Mouse (Mus musculus): Measurements from ENCODE around the gene Gm39566. TPM values are rescaled to one million over a fixed set of nuclear protein-coding genes. Genes with fewer than 3 reads are reported as not detected.

Gm39566 gene
- polyA plus RNA-seq (2015; fragmentation: Illumina TruSeq; extraction: RNeasy Lipid Tissue Mini Kit (QIAGEN cat#74804); ENCODE audit: insufficient read depth, low replicate concordance), result not detected

GRCm38 (mm10) chr11:69815155-69815554 lies at the start of gene Gm39566:
Gene Gm39566, minus strand, starts transcription at chr11:69815298.

GRCm38 (mm10) chr11:69858113-69858998 lies 43.3 kb upstream of the Gm39566 start, which contains the start of gene Tnk1:
Gene Tnk1, minus strand, starts transcription at chr11:69858730.

GRCm38 (mm10) chr11:69846198-69846680 lies 31.1 kb upstream of the Gm39566 start, which contains the start of gene Plscr3:
Gene Plscr3, plus strand, starts transcription at chr11:69846376.

GRCm38 (mm10) chr11:69837952-69838713 lies 23.0 kb upstream of the Gm39566 start, which contains the start of gene Tmem256:
Gene Tmem256, plus strand, starts transcription at chr11:69838514.

GRCm38 (mm10) chr11:69837604-69837951 lies 22.5 kb upstream of the Gm39566 start, which contains the start of gene Nlgn2:
Gene Nlgn2, minus strand, starts transcription at chr11:69837784.

GRCm38 (mm10) chr11:69822080-69822479 lies 7.0 kb upstream of the Gm39566 start, which contains the start of gene Spem1:
Gene Spem1, minus strand, starts transcription at chr11:69822180.

GRCm38 (mm10) chr11:69818365-69818764 lies 3.3 kb upstream of the Gm39566 start, which contains the start of gene Spem2:
Gene Spem2, minus strand, starts transcription at chr11:69818465.

GRCm38 (mm10) chr11:69804972-69805909 lies 9.9 kb downstream of the Gm39566 start, which contains the start of gene Tmem102:
Gene Tmem102, minus strand, starts transcription at chr11:69805624.

GRCm38 (mm10) chr11:69801379-69801977 lies 13.6 kb downstream of the Gm39566 start, which contains the start of gene Fgf11:
Gene Fgf11, minus strand, starts transcription at chr11:69801857.

GRCm38 (mm10) chr11:69795168-69795982 lies 19.7 kb downstream of the Gm39566 start, which contains the start of gene Chrnb1:
Gene Chrnb1, minus strand, starts transcription at chr11:69795943.

GRCm38 (mm10) chr11:69765221-69766125 lies 49.6 kb downstream of the Gm39566 start, which contains the start of gene Zbtb4:
Gene Zbtb4, plus strand, starts transcription at chr11:69765912.

GRCm38 (mm10) chr11:69761868-69762267 lies 53.2 kb downstream of the Gm39566 start, which contains the start of gene Slc35g3:
Gene Slc35g3, minus strand, starts transcription at chr11:69761968.

Other genes starting within 250 kb of the Gm39566 start
- 7.7 TPM for gene Wrap53, start 235.0 kb downstream of the Gm39566 start, polyA plus RNA-seq (2015; fragmentation: Illumina TruSeq; extraction: RNeasy Lipid Tissue Mini Kit (QIAGEN cat#74804); ENCODE audit: insufficient read depth, low replicate concordance)
- gene Trp53, start 234.9 kb downstream of the Gm39566 start, polyA plus RNA-seq (2015; fragmentation: Illumina TruSeq; extraction: RNeasy Lipid Tissue Mini Kit (QIAGEN cat#74804); ENCODE audit: insufficient read depth, low replicate concordance), result 99.7 TPM
- 15.0 TPM for gene Atp1b2, start 209.4 kb downstream of the Gm39566 start, polyA plus RNA-seq (2015; fragmentation: Illumina TruSeq; extraction: RNeasy Lipid Tissue Mini Kit (QIAGEN cat#74804); ENCODE audit: insufficient read depth, low replicate concordance)
- not detected for gene Shbg, start 197.4 kb downstream of the Gm39566 start, polyA plus RNA-seq (2015; fragmentation: Illumina TruSeq; extraction: RNeasy Lipid Tissue Mini Kit (QIAGEN cat#74804); ENCODE audit: insufficient read depth, low replicate concordance)
- gene Sat2, start 193.3 kb downstream of the Gm39566 start, polyA plus RNA-seq (2015; fragmentation: Illumina TruSeq; extraction: RNeasy Lipid Tissue Mini Kit (QIAGEN cat#74804); ENCODE audit: insufficient read depth, low replicate concordance), result 3.1 TPM
- gene Fxr2, start 182.3 kb downstream of the Gm39566 start, polyA plus RNA-seq (2015; fragmentation: Illumina TruSeq; extraction: RNeasy Lipid Tissue Mini Kit (QIAGEN cat#74804); ENCODE audit: insufficient read depth, low replicate concordance), result 49.8 TPM
- gene Sox15, start 160.0 kb downstream of the Gm39566 start, polyA plus RNA-seq (2015; fragmentation: Illumina TruSeq; extraction: RNeasy Lipid Tissue Mini Kit (QIAGEN cat#74804); ENCODE audit: insufficient read depth, low replicate concordance), result not detected
- gene Mpdu1, start 152.7 kb downstream of the Gm39566 start, polyA plus RNA-seq (2015; fragmentation: Illumina TruSeq; extraction: RNeasy Lipid Tissue Mini Kit (QIAGEN cat#74804); ENCODE audit: insufficient read depth, low replicate concordance), result 58.3 TPM
- 75.0 TPM for gene Cd68, start 149.1 kb downstream of the Gm39566 start, polyA plus RNA-seq (2015; fragmentation: Illumina TruSeq; extraction: RNeasy Lipid Tissue Mini Kit (QIAGEN cat#74804); ENCODE audit: insufficient read depth, low replicate concordance)
- 820 TPM for gene Eif4a1, start 142.9 kb downstream of the Gm39566 start, polyA plus RNA-seq (2015; fragmentation: Illumina TruSeq; extraction: RNeasy Lipid Tissue Mini Kit (QIAGEN cat#74804); ENCODE audit: insufficient read depth, low replicate concordance)
- 194 TPM for gene Senp3, start 133.2 kb downstream of the Gm39566 start, polyA plus RNA-seq (2015; fragmentation: Illumina TruSeq; extraction: RNeasy Lipid Tissue Mini Kit (QIAGEN cat#74804); ENCODE audit: insufficient read depth, low replicate concordance)
- gene Tnfsf13, start 129.5 kb downstream of the Gm39566 start, polyA plus RNA-seq (2015; fragmentation: Illumina TruSeq; extraction: RNeasy Lipid Tissue Mini Kit (QIAGEN cat#74804); ENCODE audit: insufficient read depth, low replicate concordance), result 17.3 TPM
- gene Tnfsf12, start 119.4 kb downstream of the Gm39566 start, polyA plus RNA-seq (2015; fragmentation: Illumina TruSeq; extraction: RNeasy Lipid Tissue Mini Kit (QIAGEN cat#74804); ENCODE audit: insufficient read depth, low replicate concordance), result 12.0 TPM
- gene Tnfsfm13, start 119.2 kb downstream of the Gm39566 start, polyA plus RNA-seq (2015; fragmentation: Illumina TruSeq; extraction: RNeasy Lipid Tissue Mini Kit (QIAGEN cat#74804); ENCODE audit: insufficient read depth, low replicate concordance), result 7.2 TPM
- gene Polr2a, start 56.7 kb downstream of the Gm39566 start, polyA plus RNA-seq (2015; fragmentation: Illumina TruSeq; extraction: RNeasy Lipid Tissue Mini Kit (QIAGEN cat#74804); ENCODE audit: insufficient read depth, low replicate concordance), result 121 TPM
- not detected for gene Slc35g3, start 53.3 kb downstream of the Gm39566 start, polyA plus RNA-seq (2015; fragmentation: Illumina TruSeq; extraction: RNeasy Lipid Tissue Mini Kit (QIAGEN cat#74804); ENCODE audit: insufficient read depth, low replicate concordance)
- gene Zbtb4, start 49.4 kb downstream of the Gm39566 start, polyA plus RNA-seq (2015; fragmentation: Illumina TruSeq; extraction: RNeasy Lipid Tissue Mini Kit (QIAGEN cat#74804); ENCODE audit: insufficient read depth, low replicate concordance), result 27.8 TPM
- 10.8 TPM for gene Chrnb1, start 19.4 kb downstream of the Gm39566 start, polyA plus RNA-seq (2015; fragmentation: Illumina TruSeq; extraction: RNeasy Lipid Tissue Mini Kit (QIAGEN cat#74804); ENCODE audit: insufficient read depth, low replicate concordance)
- gene Fgf11, start 13.4 kb downstream of the Gm39566 start, polyA plus RNA-seq (2015; fragmentation: Illumina TruSeq; extraction: RNeasy Lipid Tissue Mini Kit (QIAGEN cat#74804); ENCODE audit: insufficient read depth, low replicate concordance), result 2.2 TPM
- gene Tmem102, start 9.7 kb downstream of the Gm39566 start, polyA plus RNA-seq (2015; fragmentation: Illumina TruSeq; extraction: RNeasy Lipid Tissue Mini Kit (QIAGEN cat#74804); ENCODE audit: insufficient read depth, low replicate concordance), result not detected
- gene Spem2, start 3.2 kb upstream of the Gm39566 start, polyA plus RNA-seq (2015; fragmentation: Illumina TruSeq; extraction: RNeasy Lipid Tissue Mini Kit (QIAGEN cat#74804); ENCODE audit: insufficient read depth, low replicate concordance), result not detected
- not detected for gene Spem1, start 6.9 kb upstream of the Gm39566 start, polyA plus RNA-seq (2015; fragmentation: Illumina TruSeq; extraction: RNeasy Lipid Tissue Mini Kit (QIAGEN cat#74804); ENCODE audit: insufficient read depth, low replicate concordance)
- 4.4 TPM for gene Nlgn2, start 22.5 kb upstream of the Gm39566 start, polyA plus RNA-seq (2015; fragmentation: Illumina TruSeq; extraction: RNeasy Lipid Tissue Mini Kit (QIAGEN cat#74804); ENCODE audit: insufficient read depth, low replicate concordance)
- 87.3 TPM for gene Tmem256, start 23.2 kb upstream of the Gm39566 start, polyA plus RNA-seq (2015; fragmentation: Illumina TruSeq; extraction: RNeasy Lipid Tissue Mini Kit (QIAGEN cat#74804); ENCODE audit: insufficient read depth, low replicate concordance)
- gene Plscr3, start 31.1 kb upstream of the Gm39566 start, polyA plus RNA-seq (2015; fragmentation: Illumina TruSeq; extraction: RNeasy Lipid Tissue Mini Kit (QIAGEN cat#74804); ENCODE audit: insufficient read depth, low replicate concordance), result 11.9 TPM
- 0.26 TPM for gene Tnk1, start 43.4 kb upstream of the Gm39566 start, polyA plus RNA-seq (2015; fragmentation: Illumina TruSeq; extraction: RNeasy Lipid Tissue Mini Kit (QIAGEN cat#74804); ENCODE audit: insufficient read depth, low replicate concordance)
- not detected for gene Tmem95, start 62.7 kb upstream of the Gm39566 start, polyA plus RNA-seq (2015; fragmentation: Illumina TruSeq; extraction: RNeasy Lipid Tissue Mini Kit (QIAGEN cat#74804); ENCODE audit: insufficient read depth, low replicate concordance)
- 4.5 TPM for gene Kctd11, start 66.1 kb upstream of the Gm39566 start, polyA plus RNA-seq (2015; fragmentation: Illumina TruSeq; extraction: RNeasy Lipid Tissue Mini Kit (QIAGEN cat#74804); ENCODE audit: insufficient read depth, low replicate concordance)
- gene Acap1, start 80.2 kb upstream of the Gm39566 start, polyA plus RNA-seq (2015; fragmentation: Illumina TruSeq; extraction: RNeasy Lipid Tissue Mini Kit (QIAGEN cat#74804); ENCODE audit: insufficient read depth, low replicate concordance), result 190 TPM
- gene 2810408A11Rik, start 85.7 kb upstream of the Gm39566 start, polyA plus RNA-seq (2015; fragmentation: Illumina TruSeq; extraction: RNeasy Lipid Tissue Mini Kit (QIAGEN cat#74804); ENCODE audit: insufficient read depth, low replicate concordance), result 3.1 TPM
- 19.6 TPM for gene Neurl4, start 85.8 kb upstream of the Gm39566 start, polyA plus RNA-seq (2015; fragmentation: Illumina TruSeq; extraction: RNeasy Lipid Tissue Mini Kit (QIAGEN cat#74804); ENCODE audit: insufficient read depth, low replicate concordance)
- 80.2 TPM for gene Gps2, start 98.6 kb upstream of the Gm39566 start, polyA plus RNA-seq (2015; fragmentation: Illumina TruSeq; extraction: RNeasy Lipid Tissue Mini Kit (QIAGEN cat#74804); ENCODE audit: insufficient read depth, low replicate concordance)
- gene Eif5a, start 106.7 kb upstream of the Gm39566 start, polyA plus RNA-seq (2015; fragmentation: Illumina TruSeq; extraction: RNeasy Lipid Tissue Mini Kit (QIAGEN cat#74804); ENCODE audit: insufficient read depth, low replicate concordance), result 389 TPM
- 0.41 TPM for gene Ybx2, start 120.5 kb upstream of the Gm39566 start, polyA plus RNA-seq (2015; fragmentation: Illumina TruSeq; extraction: RNeasy Lipid Tissue Mini Kit (QIAGEN cat#74804); ENCODE audit: insufficient read depth, low replicate concordance)
- gene Slc2a4, start 132.9 kb upstream of the Gm39566 start, polyA plus RNA-seq (2015; fragmentation: Illumina TruSeq; extraction: RNeasy Lipid Tissue Mini Kit (QIAGEN cat#74804); ENCODE audit: insufficient read depth, low replicate concordance), result 1.2 TPM
- gene Cldn7, start 149.5 kb upstream of the Gm39566 start, polyA plus RNA-seq (2015; fragmentation: Illumina TruSeq; extraction: RNeasy Lipid Tissue Mini Kit (QIAGEN cat#74804); ENCODE audit: insufficient read depth, low replicate concordance), result 0.72 TPM
- 106 TPM for gene Ctdnep1, start 165.9 kb upstream of the Gm39566 start, polyA plus RNA-seq (2015; fragmentation: Illumina TruSeq; extraction: RNeasy Lipid Tissue Mini Kit (QIAGEN cat#74804); ENCODE audit: insufficient read depth, low replicate concordance)
- 46.5 TPM for gene Elp5, start 167.2 kb upstream of the Gm39566 start, polyA plus RNA-seq (2015; fragmentation: Illumina TruSeq; extraction: RNeasy Lipid Tissue Mini Kit (QIAGEN cat#74804); ENCODE audit: insufficient read depth, low replicate concordance)
- gene Gabarap, start 175.8 kb upstream of the Gm39566 start, polyA plus RNA-seq (2015; fragmentation: Illumina TruSeq; extraction: RNeasy Lipid Tissue Mini Kit (QIAGEN cat#74804); ENCODE audit: insufficient read depth, low replicate concordance), result 492 TPM
- gene Phf23, start 180.5 kb upstream of the Gm39566 start, polyA plus RNA-seq (2015; fragmentation: Illumina TruSeq; extraction: RNeasy Lipid Tissue Mini Kit (QIAGEN cat#74804); ENCODE audit: insufficient read depth, low replicate concordance), result 67.0 TPM
- 9.8 TPM for gene Dvl2, start 185.3 kb upstream of the Gm39566 start, polyA plus RNA-seq (2015; fragmentation: Illumina TruSeq; extraction: RNeasy Lipid Tissue Mini Kit (QIAGEN cat#74804); ENCODE audit: insufficient read depth, low replicate concordance)
- gene Acadvl, start 200.1 kb upstream of the Gm39566 start, polyA plus RNA-seq (2015; fragmentation: Illumina TruSeq; extraction: RNeasy Lipid Tissue Mini Kit (QIAGEN cat#74804); ENCODE audit: insufficient read depth, low replicate concordance), result 41.9 TPM
- 9.5 TPM for gene Dlg4, start 201.6 kb upstream of the Gm39566 start, polyA plus RNA-seq (2015; fragmentation: Illumina TruSeq; extraction: RNeasy Lipid Tissue Mini Kit (QIAGEN cat#74804); ENCODE audit: insufficient read depth, low replicate concordance)
- gene Asgr1, start 238.8 kb upstream of the Gm39566 start, polyA plus RNA-seq (2015; fragmentation: Illumina TruSeq; extraction: RNeasy Lipid Tissue Mini Kit (QIAGEN cat#74804); ENCODE audit: insufficient read depth, low replicate concordance), result not detected